Mouse (Mus musculus): Measurements from ENCODE around the gene Nos1ap. TPM values are rescaled to one million over a fixed set of nuclear protein-coding genes. Genes with fewer than 3 reads are reported as not detected.

The Nos1ap gene
- polyA plus RNA-seq, 1 experiment from 2014 or later, result 5.2 TPM

DNA sequence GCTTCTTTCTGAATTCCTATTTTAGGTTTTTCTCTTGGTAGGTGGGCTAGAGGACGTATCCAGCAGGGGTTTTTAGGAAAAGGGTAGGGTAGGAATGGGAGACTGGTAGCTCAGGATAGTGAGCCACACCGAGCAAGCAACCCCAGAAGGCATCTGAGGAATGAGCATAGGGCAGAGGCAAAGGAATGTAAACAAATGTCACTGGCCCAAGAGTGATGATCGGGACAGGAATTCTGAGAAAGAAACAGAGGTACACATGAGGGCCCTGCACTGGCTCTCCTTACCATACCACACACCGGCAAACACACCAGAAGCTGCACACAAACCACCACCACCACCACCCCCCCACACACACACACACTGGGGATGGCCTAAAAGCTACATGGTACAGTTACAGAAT is 132.0 kb downstream of the Nos1ap start:
- H3K4me1 ChIP-seq (replicated peaks), result peaks cover 8% of the 10 kb centered on the region
- ATAC-seq (ENCODE audit: insufficient read depth), result no peak
- no peak overlapping the region for H3K4me2 ChIP-seq
- H3K27me3 ChIP-seq, result no peaks in the 10 kb centered on the region
- 52% methylated on average over 4 of the region's 4 CpGs for WGBS (ENCODE audit: insufficient replicate concordance)
- no peak overlapping the region for H3K27ac ChIP-seq (replicated peaks)
- no peak overlapping the region for H3K9ac ChIP-seq
- H3K4me3 ChIP-seq (replicated peaks), result no peak overlapping the region
- H3K36me3 ChIP-seq (replicated peaks), result no peaks in the 10 kb centered on the region
- H3K9me3 ChIP-seq (replicated peaks), result no peaks in the 10 kb centered on the region

DNA sequence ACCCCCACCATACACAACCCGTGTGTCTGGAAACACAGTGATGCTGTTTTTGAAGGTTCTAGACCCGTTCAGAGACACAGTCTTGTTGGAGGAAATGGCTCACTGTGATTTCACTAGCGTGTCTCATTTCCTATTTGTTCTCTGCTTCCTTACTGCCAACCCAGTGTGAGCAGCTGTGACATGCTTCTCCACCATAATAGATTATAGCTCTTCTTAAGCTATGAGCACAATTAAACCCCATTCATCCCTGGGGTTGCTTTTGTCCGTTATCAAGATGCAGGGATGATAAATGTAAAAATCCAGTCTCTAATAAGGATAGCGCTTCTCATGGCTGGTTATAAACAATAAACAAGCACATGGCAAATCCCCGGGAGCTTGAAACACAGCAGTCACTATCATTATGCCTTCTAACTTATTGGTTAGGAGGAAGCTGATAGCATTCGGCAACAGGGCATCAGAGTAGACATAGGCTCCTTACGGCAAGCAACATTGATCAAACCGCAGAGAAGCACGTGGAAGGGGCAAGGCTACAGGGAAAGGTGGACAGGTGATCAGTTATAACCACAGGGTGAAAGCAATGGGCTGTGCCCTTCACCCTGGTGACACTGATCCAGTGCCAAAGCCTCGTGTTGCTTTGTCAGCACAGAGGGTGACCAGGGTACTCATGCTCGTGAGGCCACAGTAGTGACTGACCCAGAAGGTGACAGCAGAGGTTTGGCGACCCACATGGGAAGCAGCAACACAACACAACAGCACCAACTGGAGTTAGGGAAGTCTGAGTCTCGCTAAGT is 133.6 kb downstream of the Nos1ap start:
- Histone ChIP-seq H3K4me1 (replicated peaks) (peaks cover 8% of the 10 kb centered on the region), H3K27me3 (no peaks in the 10 kb centered on the region), H3K4me2 (no peak overlapping the region), H3K9me3 (replicated peaks) (no peaks in the 10 kb centered on the region), H3K36me3 (replicated peaks) (no peaks in the 10 kb centered on the region), H3K27ac (replicated peaks) (no peak overlapping the region), H3K9ac (no peak overlapping the region), H3K4me3 (replicated peaks) (no peak overlapping the region)
- WGBS (ENCODE audit: insufficient replicate concordance), result 68% methylated on average over 14 of the region's 14 CpGs
- no peak for ATAC-seq (ENCODE audit: insufficient read depth)

DNA sequence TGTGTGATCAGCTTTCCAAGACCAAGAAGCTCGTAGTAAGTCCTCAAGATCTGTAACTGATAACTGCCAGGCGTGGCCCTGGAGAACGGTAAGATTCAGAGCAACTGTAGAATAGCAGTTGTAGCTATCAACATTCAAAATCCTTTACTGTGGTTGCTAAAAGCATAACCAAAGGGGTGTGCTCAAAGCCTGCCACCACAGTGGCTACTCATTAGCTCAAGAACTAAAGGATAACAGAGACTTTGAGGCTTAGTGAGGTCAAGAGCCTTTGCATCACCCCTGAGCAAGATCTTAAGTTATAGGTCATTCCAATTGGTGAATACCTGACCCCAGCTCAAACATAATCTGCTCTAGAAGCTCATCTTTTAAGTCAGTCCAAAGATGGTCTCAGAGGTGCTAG is 134.3 kb downstream of the Nos1ap start:
- H3K27ac ChIP-seq (replicated peaks), result no peak overlapping the region
- H3K9ac ChIP-seq, result no peak overlapping the region
- 58% methylated on average over 3 of the region's 3 CpGs for WGBS (ENCODE audit: insufficient replicate concordance)
- H3K27me3 ChIP-seq, result no peaks in the 10 kb centered on the region
- H3K4me2 ChIP-seq, result no peak overlapping the region
- no peak overlapping the region for H3K4me3 ChIP-seq (replicated peaks)
- no peaks in the 10 kb centered on the region for H3K36me3 ChIP-seq (replicated peaks)
- peaks cover 8% of the 10 kb centered on the region for H3K4me1 ChIP-seq (replicated peaks)
- no peaks in the 10 kb centered on the region for H3K9me3 ChIP-seq (replicated peaks)
- ATAC-seq (ENCODE audit: insufficient read depth), result no peak

DNA sequence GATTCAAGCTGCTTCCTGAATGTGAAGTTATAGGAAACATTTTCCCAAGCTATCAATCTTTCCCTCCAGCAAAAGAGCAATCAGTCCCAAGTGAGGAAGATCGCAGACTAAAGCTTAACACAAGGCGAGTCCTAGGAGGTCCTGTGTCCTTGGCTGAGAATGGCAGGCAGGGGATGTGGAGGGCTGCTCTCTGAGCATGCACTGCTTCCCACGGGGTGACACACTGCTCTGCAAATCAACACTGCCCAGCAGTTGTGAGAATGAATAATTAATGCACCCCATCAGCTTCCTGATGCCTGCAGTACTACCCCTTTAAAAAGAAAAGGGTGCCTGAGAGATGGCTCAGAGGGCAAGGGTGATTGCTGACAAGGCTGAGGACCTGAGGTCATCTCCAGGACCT is 136.2 kb downstream of the Nos1ap start:
- no peak for ATAC-seq (ENCODE audit: insufficient read depth)
- no peaks in the 10 kb centered on the region for H3K27me3 ChIP-seq
- H3K4me2 ChIP-seq, result no peak overlapping the region
- H3K27ac ChIP-seq (replicated peaks), result no peak overlapping the region
- H3K4me3 ChIP-seq (replicated peaks), result no peak overlapping the region
- no peaks in the 10 kb centered on the region for H3K9me3 ChIP-seq (replicated peaks)
- H3K9ac ChIP-seq, result no peak overlapping the region
- H3K36me3 ChIP-seq (replicated peaks), result no peaks in the 10 kb centered on the region
- peaks cover 8% of the 10 kb centered on the region for H3K4me1 ChIP-seq (replicated peaks)
- 38% methylated on average over 3 of the region's 3 CpGs for WGBS (ENCODE audit: insufficient replicate concordance)

DNA sequence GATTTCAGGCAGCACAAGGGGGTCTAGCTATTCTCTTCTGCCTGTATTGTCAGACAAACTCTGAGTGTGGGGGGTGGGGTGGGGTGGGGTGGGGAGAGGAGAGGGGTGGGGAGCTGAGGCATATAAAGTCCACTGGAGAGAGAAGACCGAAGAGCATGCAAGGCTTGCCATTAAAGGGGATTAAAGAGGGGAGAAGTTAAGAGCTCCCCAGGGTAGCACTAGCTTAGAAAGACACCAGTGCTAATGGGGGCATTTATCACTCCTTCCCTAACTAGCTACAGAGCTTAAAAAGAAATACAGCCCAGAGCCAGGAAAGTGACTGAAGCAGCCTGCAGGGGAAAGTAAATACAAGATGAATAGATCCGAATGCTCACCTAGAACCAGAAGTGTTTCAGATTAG is 141.4 kb downstream of the Nos1ap start:
- Histone ChIP-seq H3K9ac (no peak overlapping the region), H3K4me3 (replicated peaks) (no peak overlapping the region), H3K27me3 (no peaks in the 10 kb centered on the region), H3K4me1 (replicated peaks) (no peaks in the 10 kb centered on the region; the same call in 1 of the 2 replicates), H3K27ac (replicated peaks) (no peak overlapping the region), H3K36me3 (replicated peaks) (no peaks in the 10 kb centered on the region), H3K9me3 (replicated peaks) (no peaks in the 10 kb centered on the region), H3K4me2 (no peak overlapping the region)
- WGBS (ENCODE audit: insufficient replicate concordance), result 43% methylated on average over 2 of the region's 2 CpGs
- ATAC-seq (ENCODE audit: insufficient read depth), result no peak

DNA sequence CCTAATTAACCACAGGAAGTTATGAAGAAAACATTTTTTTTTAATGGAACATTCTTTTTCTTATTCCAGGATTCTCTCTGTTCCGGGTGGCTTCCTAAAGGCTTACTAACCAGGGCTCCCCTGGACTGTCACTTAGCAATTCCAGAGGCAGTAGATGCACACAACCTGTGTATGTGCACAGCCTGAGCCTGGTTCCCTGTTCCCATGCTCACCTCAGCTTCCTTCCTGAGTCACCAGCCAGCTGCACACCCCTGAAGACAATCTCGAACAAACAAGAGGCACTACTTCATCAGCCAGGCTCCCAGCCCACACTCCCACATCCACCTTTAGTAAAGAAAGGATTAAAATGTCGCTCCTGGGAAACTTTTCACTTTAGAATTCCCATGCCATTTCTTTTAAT is 144.2 kb downstream of the Nos1ap start:
- WGBS (ENCODE audit: insufficient replicate concordance), result 36% methylated on average over 3 of the region's 3 CpGs
- H3K4me2 ChIP-seq, result no peak overlapping the region
- no peaks in the 10 kb centered on the region for H3K4me1 ChIP-seq (replicated peaks)
- ATAC-seq (ENCODE audit: insufficient read depth), result no peak
- no peaks in the 10 kb centered on the region for H3K36me3 ChIP-seq (replicated peaks)
- H3K9me3 ChIP-seq (replicated peaks), result no peaks in the 10 kb centered on the region
- H3K27ac ChIP-seq (replicated peaks), result no peak overlapping the region
- no peak overlapping the region for H3K4me3 ChIP-seq (replicated peaks)
- no peaks in the 10 kb centered on the region for H3K27me3 ChIP-seq
- H3K9ac ChIP-seq, result no peak overlapping the region

DNA sequence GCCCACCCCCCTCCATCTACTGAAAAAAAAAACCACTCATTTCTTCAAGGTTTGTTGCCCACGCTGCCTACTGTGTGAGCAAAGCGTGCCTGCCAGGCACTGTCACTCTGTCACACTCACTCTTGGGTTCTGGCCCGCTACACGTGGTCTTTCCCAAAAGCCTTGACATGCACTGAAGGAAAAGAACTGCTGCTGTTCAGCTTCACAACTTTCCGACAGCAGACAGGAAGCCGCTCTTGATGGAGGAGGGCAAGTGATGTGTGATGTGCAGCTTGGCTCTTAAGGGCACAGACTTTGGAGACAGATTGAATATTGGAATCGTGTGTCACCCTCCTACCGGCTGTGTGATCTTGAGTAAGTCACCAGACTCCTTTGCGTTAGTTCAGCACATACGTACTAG is 149.3 kb downstream of the Nos1ap start:
- no peak overlapping the region for H3K4me2 ChIP-seq

DNA sequence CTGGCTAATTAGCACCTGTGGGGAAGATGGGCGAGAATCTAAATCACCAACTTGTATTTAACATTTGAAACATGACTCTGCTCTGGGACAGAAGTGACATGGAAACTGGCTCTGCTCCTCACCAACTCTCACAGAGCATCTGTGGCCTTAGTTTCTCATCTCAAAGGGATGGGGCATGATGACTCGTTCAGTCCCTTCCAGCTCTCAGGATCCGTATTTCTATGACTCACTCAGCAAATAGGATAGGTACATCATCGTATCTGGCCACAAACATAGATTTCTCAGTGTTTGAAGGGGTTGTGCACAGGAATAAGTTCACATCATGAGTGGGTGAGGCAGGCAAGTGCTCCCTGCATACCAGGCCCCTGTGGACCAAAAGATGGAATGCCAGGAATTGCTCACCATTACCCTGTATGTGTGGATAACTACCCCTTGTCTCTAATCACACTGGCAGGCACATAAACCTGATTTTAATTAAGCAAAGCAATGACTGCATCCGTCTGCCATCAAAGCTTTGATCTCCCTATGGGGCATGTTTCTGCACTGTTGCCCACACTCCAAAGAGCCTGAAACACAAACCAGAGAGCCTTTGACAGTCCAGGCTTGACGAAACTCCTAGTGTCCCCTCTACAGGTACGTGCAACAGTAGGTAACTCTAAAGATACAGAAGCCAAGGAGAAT is 151.1 kb downstream of the Nos1ap start:
- H3K4me1 ChIP-seq (replicated peaks), result no peaks in the 10 kb centered on the region
- no peak overlapping the region for H3K9ac ChIP-seq
- H3K27me3 ChIP-seq, result no peaks in the 10 kb centered on the region
- H3K9me3 ChIP-seq (replicated peaks), result no peaks in the 10 kb centered on the region
- 57% methylated on average over 7 of the region's 7 CpGs for WGBS (ENCODE audit: insufficient replicate concordance)
- H3K27ac ChIP-seq (replicated peaks), result no peak overlapping the region
- no peak overlapping the region for H3K4me2 ChIP-seq
- H3K4me3 ChIP-seq (replicated peaks), result no peak overlapping the region
- no peak for ATAC-seq (ENCODE audit: insufficient read depth)
- H3K36me3 ChIP-seq (replicated peaks), result no peaks in the 10 kb centered on the region

More for the DNA sequence above, 149.3 kb downstream of the Nos1ap start:
- Histone ChIP-seq H3K36me3 (replicated peaks) (no peaks in the 10 kb centered on the region), H3K9me3 (replicated peaks) (no peaks in the 10 kb centered on the region), H3K4me1 (replicated peaks) (no peaks in the 10 kb centered on the region), H3K9ac (no peak overlapping the region), H3K27ac (replicated peaks) (no peak overlapping the region), H3K27me3 (no peaks in the 10 kb centered on the region), H3K4me3 (replicated peaks) (no peak overlapping the region)
- WGBS (ENCODE audit: insufficient replicate concordance), result 76% methylated on average over 10 of the region's 10 CpGs
- ATAC-seq (ENCODE audit: insufficient read depth), result no peak

DNA sequence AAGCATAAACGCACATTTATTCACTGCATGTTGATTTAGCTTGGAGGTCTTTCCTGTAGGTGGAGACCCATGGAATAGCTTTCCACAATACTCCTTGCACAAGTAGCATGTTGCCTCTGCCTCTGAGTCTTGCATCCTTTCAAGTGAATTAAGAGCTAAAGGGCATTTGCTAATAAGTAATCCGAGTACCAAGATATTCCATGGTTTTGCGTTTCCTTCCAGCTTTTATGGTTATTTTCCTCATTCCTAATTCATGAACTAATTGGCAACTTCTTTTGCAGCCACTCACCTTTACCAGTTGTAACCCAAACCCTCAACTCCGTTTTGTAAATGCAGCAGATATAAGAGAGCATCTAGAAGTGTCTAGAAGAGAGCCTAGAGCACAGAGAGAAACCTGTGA is 155.5 kb downstream of the Nos1ap start:
- no peak overlapping the region for H3K27ac ChIP-seq (replicated peaks)
- no peaks in the 10 kb centered on the region for H3K36me3 ChIP-seq (replicated peaks)
- H3K4me2 ChIP-seq, result no peak overlapping the region
- H3K4me3 ChIP-seq (replicated peaks), result no peak overlapping the region
- 0 out of 2 replicates have a peak, but pooled peaks cover 3% of the 10 kb centered on the region for H3K4me1 ChIP-seq (replicated peaks)
- ATAC-seq (ENCODE audit: insufficient read depth), result no peak
- no peaks in the 10 kb centered on the region for H3K9me3 ChIP-seq (replicated peaks)
- H3K27me3 ChIP-seq, result no peaks in the 10 kb centered on the region
- 67% methylated on average over 4 of the region's 4 CpGs for WGBS (ENCODE audit: insufficient replicate concordance)
- H3K9ac ChIP-seq, result no peak overlapping the region

DNA sequence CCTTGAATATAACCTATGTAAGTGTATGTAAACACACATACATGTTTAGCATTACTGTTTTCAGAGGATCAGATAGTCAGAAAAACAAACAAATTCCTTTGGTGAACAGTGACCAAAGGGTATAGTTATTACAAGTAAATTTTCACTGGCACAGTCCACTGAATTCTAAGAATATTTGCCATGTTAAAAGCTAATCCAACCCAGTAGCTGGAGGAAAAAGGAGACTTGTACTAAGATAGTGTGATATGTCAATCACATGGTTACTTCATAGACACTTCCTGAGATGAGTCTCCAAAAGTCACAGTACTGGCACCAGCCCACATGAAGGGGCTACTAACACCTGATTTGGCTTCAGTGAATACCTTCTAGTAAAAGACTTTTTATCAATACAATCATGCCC is 156.0 kb downstream of the Nos1ap start:
- Histone ChIP-seq H3K9ac (no peak overlapping the region), H3K4me2 (no peak overlapping the region), H3K27me3 (no peaks in the 10 kb centered on the region), H3K4me1 (replicated peaks) (0 out of 2 replicates have a peak, but pooled peaks cover 3% of the 10 kb centered on the region), H3K9me3 (replicated peaks) (no peaks in the 10 kb centered on the region), H3K27ac (replicated peaks) (no peak overlapping the region), H3K4me3 (replicated peaks) (no peak overlapping the region), H3K36me3 (replicated peaks) (no peaks in the 10 kb centered on the region)
- ATAC-seq (ENCODE audit: insufficient read depth), result no peak

DNA sequence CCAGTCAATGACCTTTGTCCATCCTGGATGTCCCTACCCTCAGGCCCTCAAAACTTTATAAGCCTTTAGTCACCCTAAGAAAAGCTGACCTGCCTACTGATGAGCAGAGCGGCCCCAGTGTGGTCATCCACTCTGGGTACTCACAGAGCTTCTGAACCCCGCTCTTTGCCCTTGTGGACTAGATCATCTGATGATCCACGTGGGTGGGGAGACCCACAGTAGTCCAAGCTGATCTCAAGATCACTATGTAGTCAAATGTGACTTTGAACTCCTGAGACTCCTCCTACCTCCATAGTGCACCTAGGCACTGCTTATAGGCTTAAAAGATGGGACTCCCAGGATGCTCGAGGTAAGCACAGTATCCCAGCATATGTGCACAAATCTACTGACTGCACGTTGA is 157.4 kb downstream of the Nos1ap start:
- no peak for ATAC-seq (ENCODE audit: insufficient read depth)
- Histone ChIP-seq H3K9ac (no peak overlapping the region), H3K4me1 (replicated peaks) (0 out of 2 replicates have a peak, but pooled peaks cover 3% of the 10 kb centered on the region), H3K36me3 (replicated peaks) (no peaks in the 10 kb centered on the region), H3K9me3 (replicated peaks) (no peaks in the 10 kb centered on the region), H3K27ac (replicated peaks) (no peak overlapping the region), H3K27me3 (no peaks in the 10 kb centered on the region), H3K4me3 (replicated peaks) (no peak overlapping the region), H3K4me2 (no peak overlapping the region)
- WGBS (ENCODE audit: insufficient replicate concordance), result 52% methylated on average over 5 of the region's 5 CpGs
